Mouse (Mus musculus) erythroblast, embryonic 14.5 days (primary cell): ENCODE data around the gene Arhgap44.

Experiments
- GATA1 ChIP-seq: IDR thresholded peaks from 2 replicates; pipeline ENCODE4 v1.6.1; 2012; ENCODE audit warnings: low read length, inconsistent platforms, mixed read lengths
- TAL1 ChIP-seq: IDR thresholded peaks from 3 replicates; pipeline ENCODE4 v1.6.1; 2012; ENCODE audit warnings: low read length, inconsistent platforms, mixed read lengths

GRCm38 (mm10) chr11:65104076-65104475 lies 58.7 kb downstream of the Arhgap44 start:
- TF ChIP-seq TAL1 (no peak), GATA1 (no peak)
